Comparison of ENCODE assay signal across 27 mouse cellular contexts in genomic region chr3:121941204-121941745, GRCm38 (mm10). TPM values are rescaled to one million over a fixed set of nuclear protein-coding genes. Genes with fewer than 3 reads are reported as not detected.
DNase-seq lines count a peak whose midpoint lies in the region; ATAC-seq and TF ChIP-seq lines count a peak whose summit lies in the region.
"Had no signal": no experiment of that assay in that cellular context is flagged by ENCODE, and none has a peak within 500 bp of the region (broad histone marks: within the 10 kb centered on the region; RNA-seq: fewer than 3 reads in every experiment).

No protein-coding gene starts in this region.

- no peak for TF ChIP-seq POLR2A in kidney, adult 2 months (IDR thresholded peaks at IDR 0.05; ENCODE audit: low read depth, low read length)

- H3K9ac ChIP-seq in kidney, embryonic 14.5 days (ENCODE audit: low read depth, low read length), result no peak overlapping the region
- H3K9ac ChIP-seq in stomach, embryonic 15.5 days, result no peak overlapping the region
- no peak overlapping the region for H3K9ac ChIP-seq in stomach, postnatal 0 days (ENCODE audit: low read length)
- H3K9ac ChIP-seq: liver, postnatal 0 days had no signal

- H3K27me3 ChIP-seq in heart, embryonic 10.5 days (ENCODE audit: insufficient read depth, poor library complexity, severe bottlenecking), result no peaks in the 10 kb centered on the region
- H3K27me3 ChIP-seq in kidney, adult 2 months (replicated peaks; ENCODE audit: control insufficient read depth, insufficient read depth, low read length), result no peaks in the 10 kb centered on the region
- H3K27me3 ChIP-seq in kidney, embryonic 14.5 days (ENCODE audit: control insufficient read depth, insufficient read depth, low read length), result no peaks in the 10 kb centered on the region
- no peaks in the 10 kb centered on the region for H3K27me3 ChIP-seq in stomach, embryonic 15.5 days (replicated peaks)
- H3K27me3 ChIP-seq in stomach, postnatal 0 days (ENCODE audit: control insufficient read depth, insufficient read depth, low read length), result no peaks in the 10 kb centered on the region

- H3K4me1 ChIP-seq in heart, embryonic 10.5 days, result peaks cover 17% of the 10 kb centered on the region
- H3K4me1 ChIP-seq in kidney, adult 2 months (ENCODE audit: control insufficient read depth, insufficient read depth, low read length), result peaks cover 5% of the 10 kb centered on the region
- H3K4me1 ChIP-seq in kidney, embryonic 14.5 days (ENCODE audit: control insufficient read depth, insufficient read depth, low read length), result no peaks in the 10 kb centered on the region
- H3K4me1 ChIP-seq in stomach, embryonic 15.5 days, result no peaks in the 10 kb centered on the region
- H3K4me1 ChIP-seq in stomach, postnatal 0 days (replicated peaks; ENCODE audit: control insufficient read depth, insufficient read depth), result no peaks in the 10 kb centered on the region
- H3K4me1 ChIP-seq: forebrain, embryonic 10.5 days; hindbrain, embryonic 10.5 days had no signal

- no peak for TF ChIP-seq CTCF in kidney, adult 2 months (conservative IDR thresholded peaks at IDR 0.05; ENCODE audit: insufficient read depth, insufficient read length, low read depth, low read length)
- no peak for TF ChIP-seq CTCF in stomach, postnatal 0 days (IDR thresholded peaks at IDR 0.05; ENCODE audit: low read depth)

- DNase-seq in heart, embryonic 10.5 days (ENCODE audit: low spot score), result peak; percentile 64
- DNase-seq in heart, adult 8-10 months (ENCODE audit: low spot score), result no peak
- peak; percentile 16 for DNase-seq in kidney, adult 2 months
- DNase-seq in stomach, postnatal 0 days (ENCODE audit: low spot score), result no peak
- no peak for DNase-seq in adipocyte (ENCODE audit: low spot score)
- DNase-seq: adrenal gland, postnatal 10 days; cerebellum, adult 2 months; cerebellum, postnatal 36 days; gastrocnemius, postnatal 25 days; heart, adult 2 months; left cerebral cortex, postnatal 4 days; liver, postnatal 0 days; lung, postnatal 10 days; retina, postnatal 1 day; right cerebral cortex, postnatal 25 days; spleen, adult 18-20 months; thymus, postnatal 25 days had no signal

- H3K9me3 ChIP-seq in heart, embryonic 10.5 days, result no peaks in the 10 kb centered on the region
- H3K9me3 ChIP-seq in kidney, embryonic 14.5 days (ENCODE audit: control insufficient read depth, low read length), result no peaks in the 10 kb centered on the region
- H3K9me3 ChIP-seq in stomach, embryonic 15.5 days, result no peaks in the 10 kb centered on the region
- H3K9me3 ChIP-seq in stomach, postnatal 0 days (ENCODE audit: control insufficient read depth, low read length), result no peaks in the 10 kb centered on the region
- H3K9me3 ChIP-seq: forebrain, embryonic 10.5 days; hindbrain, embryonic 10.5 days had no signal

- ATAC-seq in kidney, embryonic 14.5 days (ENCODE audit: low FRiP score, low TSS enrichment), result no peak
- peak; percentile 31; the same call in 1 of the 2 replicates for ATAC-seq in stomach, embryonic 15.5 days (ENCODE audit: insufficient read depth, low FRiP score, low read depth)
- no peak for ATAC-seq in stomach, postnatal 0 days (ENCODE audit: low FRiP score, low TSS enrichment)
- ATAC-seq: forebrain, embryonic 16.5 days; hindbrain, embryonic 16.5 days; intestine, postnatal 0 days; liver, postnatal 0 days had no signal

- H3K4me3 ChIP-seq in heart, embryonic 10.5 days, result no peak overlapping the region
- no peak overlapping the region for H3K4me3 ChIP-seq in kidney, adult 2 months (ENCODE audit: insufficient read depth, low read depth, low read length)
- no peak overlapping the region for H3K4me3 ChIP-seq in kidney, embryonic 14.5 days (ENCODE audit: low read length)
- no peak overlapping the region for H3K4me3 ChIP-seq in stomach, embryonic 15.5 days (replicated peaks)
- H3K4me3 ChIP-seq in stomach, postnatal 0 days (ENCODE audit: low read depth, low read length), result no peak overlapping the region
- H3K4me3 ChIP-seq: forebrain, embryonic 10.5 days; heart, adult 2 months; hindbrain, embryonic 10.5 days had no signal

- TF ChIP-seq EP300 in stomach, postnatal 0 days (optimal IDR thresholded peaks at IDR 0.05), result no peak

- H3K36me3 ChIP-seq in heart, embryonic 10.5 days, result no peaks in the 10 kb centered on the region
- H3K36me3 ChIP-seq in kidney, adult 2 months (ENCODE audit: control insufficient read depth, insufficient read depth, low read length), result no peaks in the 10 kb centered on the region
- no peaks in the 10 kb centered on the region for H3K36me3 ChIP-seq in kidney, embryonic 14.5 days (ENCODE audit: control insufficient read depth, insufficient read depth, low read length)
- no peaks in the 10 kb centered on the region for H3K36me3 ChIP-seq in stomach, embryonic 15.5 days
- H3K36me3 ChIP-seq in stomach, postnatal 0 days (ENCODE audit: control insufficient read depth, insufficient read depth, low read length), result no peaks in the 10 kb centered on the region
- H3K36me3 ChIP-seq: forebrain, embryonic 10.5 days; hindbrain, embryonic 10.5 days had no signal

- 90% methylated on average over 11 of the region's 11 CpGs for WGBS in heart, embryonic 10.5 days
- 76% methylated on average over 11 of the region's 11 CpGs for WGBS in kidney, adult 2 months
- 93% methylated on average over 11 of the region's 11 CpGs for WGBS in kidney, embryonic 14.5 days
- WGBS in stomach, embryonic 15.5 days, result 78% methylated on average over 11 of the region's 11 CpGs
- 74% methylated on average over 11 of the region's 11 CpGs for WGBS in stomach, postnatal 0 days

- no peak overlapping the region for H3K4me2 ChIP-seq in kidney, embryonic 14.5 days (replicated peaks; ENCODE audit: low read depth, low read length)
- H3K4me2 ChIP-seq in stomach, embryonic 15.5 days, result no peak overlapping the region
- H3K4me2 ChIP-seq in stomach, postnatal 0 days (replicated peaks; ENCODE audit: low read depth), result no peak overlapping the region
- H3K4me2 ChIP-seq: liver, embryonic 11.5 days; midbrain, embryonic 11.5 days had no signal

- no peak overlapping the region; the same call in 1 of the 2 replicates for H3K27ac ChIP-seq in heart, embryonic 10.5 days
- no peak overlapping the region for H3K27ac ChIP-seq in kidney, adult 2 months (ENCODE audit: insufficient read depth, low read depth, low read length)
- H3K27ac ChIP-seq in kidney, embryonic 14.5 days (ENCODE audit: low read depth, low read length), result no peak overlapping the region
- H3K27ac ChIP-seq in stomach, embryonic 15.5 days, result no peak overlapping the region
- H3K27ac ChIP-seq in stomach, postnatal 0 days (replicated peaks), result no peak overlapping the region
- H3K27ac ChIP-seq: forebrain, embryonic 10.5 days; heart, adult 2 months; hindbrain, embryonic 10.5 days; kidney, postnatal 0 days had no signal

RNA-seq across cellular contexts. Expression of gene Arhgap29, which starts 11.1 kb away (rescaled TPM):
- polyA plus RNA-seq in heart, embryonic 10.5 days (2016; fragmentation: Nextera tagmentation; extraction: Ambion mirVana), result 68.3 and 92.7 TPM in 2 replicates
- 10 to 100 TPM; 33.4 to 38.6 (median 37.2) TPM for total RNA-seq in heart, adult 8-10 months (2022)
- polyA plus RNA-seq in kidney, adult 2 months (2012; rRNA removed), result 28.4 and 31.7 TPM in 2 replicates
- polyA plus RNA-seq in kidney, embryonic 14.5 days (2014; fragmentation: Nextera tagmentation; extraction: Ambion mirVana), result 26.4 and 49.7 TPM in 2 replicates
- 39.4 and 42.8 TPM in 2 replicates for polyA plus RNA-seq in stomach, embryonic 15.5 days (2015; fragmentation: Nextera tagmentation; extraction: Ambion mirVana)
- polyA plus RNA-seq in stomach, postnatal 0 days (2015; fragmentation: Nextera tagmentation; extraction: Ambion mirVana), result 15.4 and 16.6 TPM in 2 replicates

Comparison
In these comparisons a context has a peak if more than half of its experiments do, and no peak if none do; other contexts are left out.
1. DNase-seq: peak in heart, embryonic 10.5 days (single experiment) and kidney, adult 2 months (single experiment); none in heart, adult 8-10 months (single experiment), stomach, postnatal 0 days (single experiment) and adipocyte (single experiment).